Mouse (Mus musculus) cerebellum, postnatal 10 days (tissue): ENCODE results near the gene Egln3.

Experiments
- DNase-seq, 2 experiments: peaks; one replicate each; pipeline ENCODE4 v3.0.0; 2021; ENCODE audit warnings: mixed read lengths in 2 of 2

Gene Egln3

GRCm38 (mm10) chr12:54160279-54160678 is 43.4 kb downstream of the Egln3 start:
- DNase-seq: no peak

GRCm38 (mm10) chr12:54154771-54155170 is 48.9 kb downstream of the Egln3 start:
- no peak for DNase-seq

DNA sequence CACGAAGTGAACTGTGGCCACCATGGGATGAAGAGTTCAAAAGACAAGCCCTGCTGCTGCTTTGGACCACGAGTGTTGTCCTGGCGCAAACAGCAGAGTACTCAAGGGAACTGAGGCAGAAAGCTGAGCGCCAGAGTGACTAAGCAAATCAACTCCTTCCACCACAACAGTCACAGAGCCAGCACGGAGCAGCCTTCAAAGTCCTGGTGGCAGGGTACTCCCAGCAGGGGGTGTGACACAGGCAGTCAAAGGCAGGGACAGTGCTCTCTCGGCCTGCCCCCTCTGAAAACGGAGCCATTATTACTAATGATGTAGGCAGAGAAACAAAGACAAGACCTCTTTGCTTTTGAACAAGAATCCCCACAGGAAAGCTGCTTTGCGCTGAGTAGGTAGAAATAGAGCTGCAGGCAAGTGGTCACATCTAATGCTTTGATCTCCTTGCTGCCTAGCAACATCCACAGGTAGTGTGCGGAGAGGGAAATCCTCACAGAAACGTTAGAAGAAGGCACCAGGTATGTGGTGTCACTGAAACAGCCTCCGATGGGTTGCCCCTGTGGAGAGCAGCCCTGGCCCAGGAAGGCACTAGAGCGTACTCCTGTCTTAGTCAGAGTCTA is 56.6 kb downstream of the Egln3 start:
- peak; percentile 26 to 49 for DNase-seq
